Mouse (Mus musculus): Measurements from ENCODE around the gene Ang.

Ang gene

GRCm38 (mm10) chr14:51127648-51128258 is 36.8 kb downstream of the Ang start:
- in situ Hi-C loops (cut with MboI, MseI), result no loop called here

GRCm38 (mm10) chr14:51128775-51129623 is 38.0 kb downstream of the Ang start:
- in situ Hi-C loops (cut with MboI, MseI), result no loop called here

- in situ Hi-C loops (cut with MboI, MseI), result no loop called here
These were observed 38.6 kb downstream of the Ang start for GRCm38 (mm10) chr14:51129624-51129975.

- in situ Hi-C loops (cut with MboI, MseI), result no loop called here
These were observed 39.5 kb downstream of the Ang start for GRCm38 (mm10) chr14:51130315-51130940.

GRCm38 (mm10) chr14:51131086-51131815 is 40.3 kb downstream of the Ang start:
- in situ Hi-C loops (cut with MboI, MseI), result no loop called here

- in situ Hi-C loops (cut with MboI, MseI), result no loop called here
These were observed 41.4 kb downstream of the Ang start for GRCm38 (mm10) chr14:51132372-51132771.

GRCm38 (mm10) chr14:51140342-51140741 is 49.4 kb downstream of the Ang start:
- in situ Hi-C loops (cut with MboI, MseI), result no loop called here

GRCm38 (mm10) chr14:51142119-51142518 is 51.2 kb downstream of the Ang start:
- in situ Hi-C loops (cut with MboI, MseI), result no loop called here

- in situ Hi-C loops (cut with MboI, MseI), result no loop called here
These were observed 51.6 kb downstream of the Ang start for GRCm38 (mm10) chr14:51142568-51142967.

GRCm38 (mm10) chr14:51143287-51143686 is 52.3 kb downstream of the Ang start:
- in situ Hi-C loops (cut with MboI, MseI), result no loop called here

GRCm38 (mm10) chr14:51143937-51144336 is 53.0 kb downstream of the Ang start:
- in situ Hi-C loops (cut with MboI, MseI), result no loop called here

- in situ Hi-C loops (cut with MboI, MseI), result no loop called here
These were observed 53.5 kb downstream of the Ang start for GRCm38 (mm10) chr14:51144451-51144850.

GRCm38 (mm10) chr14:51145521-51145920 is 54.6 kb downstream of the Ang start:
- in situ Hi-C loops (cut with MboI, MseI), result no loop called here

GRCm38 (mm10) chr14:51146685-51147084 is 55.7 kb downstream of the Ang start, which contains the start of gene Rnase1:
TSS of gene Rnase1 (minus strand) at chr14:51146785.
- in situ Hi-C loops (cut with MboI, MseI), result no loop called here

- in situ Hi-C loops (cut with MboI, MseI), result no loop called here
These were observed 57.1 kb downstream of the Ang start for GRCm38 (mm10) chr14:51148006-51148405.

- in situ Hi-C loops (cut with MboI, MseI), result no loop called here
These were observed 58.2 kb downstream of the Ang start for GRCm38 (mm10) chr14:51149164-51149563.

GRCm38 (mm10) chr14:51150206-51150831 is 59.4 kb downstream of the Ang start:
- in situ Hi-C loops (cut with MboI, MseI), result no loop called here
